Mouse (Mus musculus) embryonic facial prominence, embryonic 10.5 days (tissue): ENCODE results near the gene Ltbp4. TPM values are rescaled to one million over a fixed set of nuclear protein-coding genes. Genes with fewer than 3 reads are reported as not detected.

Experiments used
- DNase-seq: peaks from one replicate; pipeline ENCODE4 v3.0.0-alpha.2; 2017; ENCODE audit warnings: low spot score
- H3K27ac ChIP-seq: fragments of 300-500 bp; sonication (generic); replicated peaks from 2 replicates; pipeline ENCODE4 v1.5.1; 2016; ENCODE audit warnings: mild to moderate bottlenecking
- H3K27me3 ChIP-seq: fragments of 300-500 bp; sonication (generic); replicated peaks from 2 replicates; pipeline ENCODE4 v1.6.1; 2016; ENCODE audit warnings: low read depth, mild to moderate bottlenecking; ENCODE audit not compliant: poor library complexity, severe bottlenecking
- H3K36me3 ChIP-seq: fragments of 300-500 bp; sonication (generic); replicated peaks from 2 replicates; pipeline ENCODE4 v1.6.1; 2016; ENCODE audit warnings: mild to moderate bottlenecking, moderate library complexity
- H3K4me1 ChIP-seq: fragments of 300-500 bp; sonication (generic); 2 replicates; pipeline ENCODE4 v1.6.1; 2016
- H3K4me3 ChIP-seq: fragments of 300-500 bp; sonication (generic); 2 replicates; pipeline ENCODE4 v1.5.1; 2016; ENCODE audit warnings: mild to moderate bottlenecking, moderate library complexity
- H3K9me3 ChIP-seq: fragments of 300-500 bp; sonication (generic); 2 replicates; pipeline ENCODE4 v1.6.1; 2016; ENCODE audit warnings: mild to moderate bottlenecking
- WGBS: fragments of 180-500 bp; shearing (Covaris S2); methylation state at CpG from one replicate; pipeline ENCODE4 v1.1.7; 2016; 5-methylcytosine and 5-hydroxymethylcytosine counted together
- polyA plus RNA-seq: library from polyadenylated mRNA; unstranded; fragments of >200 nt; fragmentation: Nextera tagmentation; extraction: Ambion mirVana; gene quantifications from 2 replicates; pipeline ENCODE4 v1.2.1, GENCODE M21; 2016

Gene Ltbp4
- polyA plus RNA-seq, 1 experiment from 2014 or later: 8.8 TPM

DNA sequence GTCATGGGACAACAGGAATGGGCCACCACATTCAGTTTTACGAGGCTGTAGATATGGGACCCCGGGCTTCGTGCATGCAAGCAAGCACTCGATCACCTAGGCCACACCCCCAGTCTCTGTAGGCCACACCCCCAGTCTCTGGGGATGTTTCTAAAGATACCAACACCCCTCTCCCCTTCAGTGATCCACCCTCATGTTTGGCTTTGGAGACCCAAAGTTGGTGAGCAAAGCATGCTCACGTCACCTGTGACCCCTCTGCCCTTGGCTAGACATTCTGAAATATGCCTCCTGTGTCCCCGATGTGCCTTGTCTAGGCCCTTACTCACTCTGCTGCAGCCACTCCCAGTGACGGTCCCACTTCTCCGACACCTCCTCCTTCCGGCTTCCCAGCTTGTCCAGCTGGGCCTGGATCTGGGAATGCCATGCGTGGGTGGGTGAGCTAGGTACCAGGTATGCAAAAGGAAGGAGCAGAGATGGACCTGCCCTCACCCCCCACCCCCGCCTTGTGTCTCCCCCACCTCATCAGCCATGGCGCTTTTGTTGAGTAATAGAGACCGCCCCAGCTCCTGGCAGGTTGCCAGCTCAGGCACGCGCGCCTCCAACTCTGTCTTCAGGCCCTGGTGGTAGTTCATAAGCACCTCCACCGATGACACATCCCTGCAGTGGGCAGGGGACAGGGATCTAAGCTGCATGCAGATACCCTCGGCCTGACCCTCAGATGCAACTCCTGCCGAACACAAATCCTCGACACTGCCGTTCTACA, 28.8 kb upstream of the Ltbp4 start:
- Histone ChIP-seq H3K27ac (no peak overlapping the region), H3K4me1 (peaks cover 28% of the 10 kb centered on the region), H3K36me3 (no peaks in the 10 kb centered on the region), H3K4me3 (no peak overlapping the region), H3K27me3 (peaks cover 96% of the 10 kb centered on the region), H3K9me3 (peaks cover 6% of the 10 kb centered on the region)
- 43% methylated on average over 21 of the region's 21 CpGs for WGBS
- DNase-seq: no peak

DNA sequence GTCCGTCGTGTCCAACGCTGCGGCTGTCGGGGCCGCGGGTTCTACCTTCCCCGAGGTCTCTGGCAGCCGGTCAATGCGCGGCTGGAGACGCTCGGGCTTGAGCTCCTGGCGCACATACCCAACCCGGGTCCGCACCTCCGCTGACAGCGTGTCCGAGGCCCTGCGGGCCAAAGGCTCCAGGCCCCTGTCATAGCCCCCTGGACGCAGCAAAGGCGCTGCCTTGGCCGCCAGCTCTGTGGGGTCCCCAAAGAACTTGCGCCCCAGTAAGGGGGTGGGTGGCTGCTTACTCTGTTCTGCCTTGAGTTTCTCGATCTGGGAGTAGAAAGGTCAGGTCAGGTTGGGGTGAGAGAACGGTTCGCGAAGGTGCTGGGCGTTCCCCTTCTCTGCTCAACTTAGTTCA, 26.9 kb upstream of the Ltbp4 start:
- DNase-seq: no peak
- 3% methylated on average over 29 of the region's 29 CpGs for WGBS
- Histone ChIP-seq H3K4me1 (peaks cover 36% of the 10 kb centered on the region), H3K27me3 (peaks cover 81% of the 10 kb centered on the region), H3K36me3 (no peaks in the 10 kb centered on the region), H3K27ac (no peak overlapping the region), H3K9me3 (peaks cover 1% of the 10 kb centered on the region; the same call in 1 of the 2 replicates), H3K4me3 (peak overlapping the region; percentile 35)

DNA sequence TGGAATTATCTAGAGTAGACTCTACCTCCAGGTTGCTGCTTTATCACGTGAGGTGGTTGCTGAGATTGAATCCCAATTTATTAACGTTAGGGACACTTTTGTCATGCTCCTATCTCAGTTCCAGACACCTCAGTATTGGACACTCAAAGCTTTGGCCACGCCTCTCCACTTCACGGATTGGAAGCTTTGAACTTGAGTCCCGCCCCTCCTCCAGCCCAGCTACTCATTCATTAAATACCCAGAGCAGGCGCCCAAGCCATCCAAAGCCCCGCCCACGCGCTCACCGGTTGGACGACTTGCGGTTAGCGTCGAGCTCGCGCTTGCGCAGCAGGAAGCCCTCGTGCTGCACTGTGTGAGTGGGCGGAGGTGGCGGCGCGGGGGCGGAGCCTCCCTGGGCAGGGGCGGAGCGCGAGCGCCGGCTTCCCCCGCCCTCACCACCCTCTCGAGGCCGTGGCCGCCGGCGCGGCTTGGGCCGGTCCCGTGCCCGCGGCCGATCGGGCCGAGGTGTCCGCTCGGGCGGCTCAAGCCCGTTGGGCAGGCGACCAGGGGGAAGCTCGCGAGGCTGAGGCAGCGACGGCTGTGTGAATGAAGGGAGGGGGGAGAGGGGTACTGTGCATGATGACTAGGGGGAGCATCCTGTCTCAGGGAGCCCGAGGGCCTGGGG, 23.9 kb upstream of the Ltbp4 start:
- peaks cover 73% of the 10 kb centered on the region for H3K27me3 ChIP-seq
- H3K36me3 ChIP-seq: no peaks in the 10 kb centered on the region
- DNase-seq: peak; percentile 100
- under 1% methylated on average over 52 of the region's 52 CpGs for WGBS
- peaks cover 40% of the 10 kb centered on the region for H3K4me1 ChIP-seq
- H3K27ac ChIP-seq: peak overlapping the region; percentile 63
- H3K4me3 ChIP-seq: peak overlapping the region; percentile 59
- H3K9me3 ChIP-seq: 0 out of 2 replicates have a peak, but pooled peaks cover 5% of the 10 kb centered on the region

DNA sequence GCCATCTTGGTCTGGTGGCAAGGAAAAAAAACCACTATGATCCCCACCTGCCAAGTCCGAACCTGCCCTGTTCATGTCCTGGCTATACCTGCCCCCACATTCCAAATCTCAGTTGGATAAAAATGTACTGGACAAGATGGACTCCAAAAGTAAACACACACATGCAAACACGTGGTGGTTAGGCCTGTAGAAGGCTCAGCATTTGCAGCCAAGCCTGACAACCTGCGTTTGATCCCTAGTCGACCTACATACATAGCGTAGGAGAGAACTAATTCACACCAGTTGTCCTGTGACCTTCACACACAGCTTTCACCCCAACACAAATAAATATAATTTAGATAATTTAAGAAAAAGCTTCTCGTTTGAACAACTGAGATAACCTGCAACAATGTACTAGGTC, 23.3 kb upstream of the Ltbp4 start:
- Histone ChIP-seq H3K27me3 (peaks cover 69% of the 10 kb centered on the region), H3K4me1 (peaks cover 43% of the 10 kb centered on the region), H3K27ac (no peak overlapping the region; the same call in 1 of the 2 replicates), H3K4me3 (peak overlapping the region; percentile 59), H3K36me3 (no peaks in the 10 kb centered on the region), H3K9me3 (0 out of 2 replicates have a peak, but pooled peaks cover 5% of the 10 kb centered on the region)
- no peak for DNase-seq
- 48% methylated on average over 6 of the region's 6 CpGs for WGBS

DNA sequence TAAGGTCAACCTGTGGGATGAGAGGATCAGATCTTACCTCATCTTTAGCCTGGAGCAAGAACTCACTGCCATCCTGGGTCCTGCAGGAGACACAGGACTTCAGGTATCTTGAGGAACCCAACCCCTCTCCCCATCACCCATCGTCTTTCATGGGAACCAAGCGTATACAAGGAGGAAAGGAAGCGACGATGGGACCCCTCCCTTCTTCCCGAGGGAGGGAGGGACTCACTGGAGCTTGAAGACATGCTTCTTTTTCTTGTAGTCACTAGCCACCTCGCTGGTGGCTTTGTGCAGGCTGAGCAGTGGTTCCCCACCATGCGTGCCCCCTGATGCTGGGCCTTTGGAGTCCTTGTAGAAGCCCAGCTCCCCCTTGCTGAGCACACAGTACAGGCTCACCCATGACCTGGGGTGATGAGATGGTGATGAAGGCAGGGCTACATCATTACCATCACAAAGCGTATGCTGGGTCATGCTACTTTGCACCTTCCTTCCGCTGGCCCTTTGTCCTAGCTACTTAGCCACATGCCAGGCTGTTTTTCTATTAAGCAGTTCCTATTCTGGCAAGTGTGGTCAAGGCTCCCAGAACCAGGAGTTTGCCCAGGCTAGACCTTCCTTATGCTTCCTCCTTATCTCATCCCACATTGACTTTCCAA, 22.3 kb upstream of the Ltbp4 start:
- Histone ChIP-seq H3K27me3 (peaks cover 60% of the 10 kb centered on the region), H3K9me3 (0 out of 2 replicates have a peak, but pooled peaks cover 5% of the 10 kb centered on the region), H3K4me1 (peaks cover 50% of the 10 kb centered on the region), H3K4me3 (no peak overlapping the region), H3K36me3 (no peaks in the 10 kb centered on the region), H3K27ac (no peak overlapping the region)
- WGBS: 86% methylated on average over 9 of the region's 9 CpGs
- no peak for DNase-seq

DNA sequence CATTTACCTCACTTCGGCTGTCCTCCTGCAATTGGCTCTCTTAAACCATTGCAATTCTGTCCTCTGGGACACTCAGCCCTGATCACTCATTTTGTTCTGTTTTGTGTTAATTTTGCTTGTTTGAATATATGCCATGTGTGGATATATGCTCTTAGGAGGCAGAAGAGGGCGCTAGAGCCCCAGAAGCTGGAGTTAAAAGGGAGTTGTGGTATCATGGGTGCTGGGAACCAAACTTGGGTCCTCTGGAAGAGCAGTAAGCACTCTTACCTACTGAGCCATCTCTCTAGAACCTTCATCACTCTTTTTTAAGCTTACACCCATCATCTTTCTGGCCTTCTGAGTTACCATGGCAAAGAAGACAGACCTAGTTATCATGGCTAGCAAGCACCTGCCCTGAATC, 21.7 kb upstream of the Ltbp4 start:
- H3K27ac ChIP-seq: no peak overlapping the region
- peaks cover 53% of the 10 kb centered on the region for H3K27me3 ChIP-seq
- 65% methylated on average over 2 of the region's 2 CpGs for WGBS

DNA sequence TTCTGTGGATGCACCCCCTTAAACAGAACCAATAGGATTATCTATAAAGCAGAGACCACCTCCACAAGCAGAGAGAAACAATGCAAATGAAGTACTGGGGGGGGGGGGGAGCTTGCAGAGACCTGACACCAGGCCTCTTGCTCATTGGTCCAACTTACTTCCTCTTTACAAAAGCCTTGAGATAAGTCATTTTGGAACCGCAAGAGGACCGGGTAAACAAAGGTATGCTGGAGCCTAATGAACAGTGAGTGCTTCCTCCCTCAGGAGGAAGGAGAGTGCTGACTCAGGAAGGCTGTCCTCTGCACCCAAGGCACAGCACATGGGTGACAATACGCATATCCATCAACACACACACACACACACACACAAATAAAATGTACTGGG, 20.1 kb upstream of the Ltbp4 start:
- peaks cover 37% of the 10 kb centered on the region for H3K27me3 ChIP-seq
- H3K36me3 ChIP-seq: peaks cover 12% of the 10 kb centered on the region
- 0 out of 2 replicates have a peak, but pooled peaks cover 5% of the 10 kb centered on the region for H3K9me3 ChIP-seq
- peaks cover 48% of the 10 kb centered on the region for H3K4me1 ChIP-seq
- peak overlapping the region; percentile 81; the same call in 1 of the 2 replicates for H3K27ac ChIP-seq
- H3K4me3 ChIP-seq: peak overlapping the region; percentile 81
- 20% methylated on average over 3 of the region's 3 CpGs for WGBS
- DNase-seq: no peak

More for the DNA sequence above, 21.7 kb upstream of the Ltbp4 start:
- peaks cover 51% of the 10 kb centered on the region for H3K4me1 ChIP-seq
- no peaks in the 10 kb centered on the region for H3K36me3 ChIP-seq
- no peak overlapping the region for H3K4me3 ChIP-seq
- 0 out of 2 replicates have a peak, but pooled peaks cover 5% of the 10 kb centered on the region for H3K9me3 ChIP-seq
- DNase-seq: no peak

DNA sequence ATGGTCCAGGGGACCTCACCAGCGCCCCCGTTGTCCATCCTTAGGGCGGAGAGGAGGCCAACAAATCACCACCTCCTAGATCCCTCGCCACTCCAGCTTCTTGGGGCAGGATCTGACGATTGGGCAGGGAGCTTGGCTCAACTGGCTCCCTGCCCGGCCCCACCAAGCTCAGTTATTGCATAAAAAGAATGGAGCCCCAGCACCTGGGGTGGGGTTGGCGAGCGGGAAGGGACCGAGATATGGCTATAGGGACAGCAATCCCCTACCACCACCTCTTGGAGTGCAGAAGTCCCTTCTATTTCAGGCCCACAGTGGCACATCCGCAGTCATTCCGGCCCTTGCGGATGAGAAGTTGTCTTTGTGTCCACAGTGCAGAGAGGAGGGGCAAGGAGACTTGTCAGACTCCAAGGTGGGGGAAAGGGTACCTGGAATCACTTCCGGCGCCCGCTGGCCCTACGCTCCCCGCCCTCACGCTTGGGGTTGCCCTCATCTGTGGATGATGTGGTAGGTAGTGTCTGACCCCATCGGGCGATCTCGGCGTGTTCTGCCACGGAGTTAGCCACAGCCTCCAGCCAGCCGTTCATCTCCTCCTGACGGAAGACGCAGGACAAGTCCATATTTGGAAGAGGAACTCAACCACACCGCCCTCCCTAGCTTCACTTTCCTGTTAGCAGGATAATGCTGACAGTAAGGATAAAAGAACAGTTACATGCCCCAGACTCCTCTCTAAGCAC, 19.5 kb upstream of the Ltbp4 start, which contains the start of gene Gm20479:
Gene Gm20479, minus strand, starts transcription at position 559 of the 734 bp plus-strand sequence.
- 4% methylated on average over 27 of the region's 27 CpGs for WGBS
- peaks cover 17% of the 10 kb centered on the region for H3K36me3 ChIP-seq
- peaks cover 46% of the 10 kb centered on the region for H3K4me1 ChIP-seq
- H3K9me3 ChIP-seq: 0 out of 2 replicates have a peak, but pooled peaks cover 5% of the 10 kb centered on the region
- no peak for DNase-seq
- peak within 1 kb of the TSS; percentile 81 for H3K27ac ChIP-seq
- peak within 1 kb of the TSS; percentile 81 for H3K4me3 ChIP-seq
- H3K27me3 ChIP-seq: peaks cover 31% of the 10 kb centered on the region

DNA sequence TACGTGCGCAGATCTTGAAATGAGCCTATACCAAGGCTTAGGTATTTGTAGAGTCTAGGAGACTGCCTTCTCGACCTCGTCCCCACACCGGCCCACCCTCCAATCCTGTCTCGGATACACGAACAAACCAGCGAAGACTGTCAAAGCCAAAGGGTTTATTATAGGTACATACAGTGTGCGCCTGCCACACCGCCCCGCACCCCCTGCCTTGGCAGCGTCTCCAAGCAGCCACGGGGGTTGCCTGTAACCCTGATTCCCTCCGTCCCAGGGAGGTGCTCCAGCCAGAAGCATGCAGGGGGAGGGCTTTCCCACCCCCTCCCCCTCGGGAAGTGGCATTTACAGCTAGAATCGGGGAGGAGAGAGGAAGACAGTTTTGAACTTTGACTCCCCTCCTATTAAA, 18.8 kb upstream of the Ltbp4 start:
- peak; percentile 49 for DNase-seq
- Histone ChIP-seq H3K36me3 (peaks cover 25% of the 10 kb centered on the region), H3K9me3 (0 out of 2 replicates have a peak, but pooled peaks cover 5% of the 10 kb centered on the region), H3K4me3 (peak overlapping the region; percentile 81), H3K27ac (peak overlapping the region; percentile 81), H3K27me3 (peaks cover 28% of the 10 kb centered on the region), H3K4me1 (peaks cover 39% of the 10 kb centered on the region)
- 2% methylated on average over 16 of the region's 16 CpGs for WGBS

DNA sequence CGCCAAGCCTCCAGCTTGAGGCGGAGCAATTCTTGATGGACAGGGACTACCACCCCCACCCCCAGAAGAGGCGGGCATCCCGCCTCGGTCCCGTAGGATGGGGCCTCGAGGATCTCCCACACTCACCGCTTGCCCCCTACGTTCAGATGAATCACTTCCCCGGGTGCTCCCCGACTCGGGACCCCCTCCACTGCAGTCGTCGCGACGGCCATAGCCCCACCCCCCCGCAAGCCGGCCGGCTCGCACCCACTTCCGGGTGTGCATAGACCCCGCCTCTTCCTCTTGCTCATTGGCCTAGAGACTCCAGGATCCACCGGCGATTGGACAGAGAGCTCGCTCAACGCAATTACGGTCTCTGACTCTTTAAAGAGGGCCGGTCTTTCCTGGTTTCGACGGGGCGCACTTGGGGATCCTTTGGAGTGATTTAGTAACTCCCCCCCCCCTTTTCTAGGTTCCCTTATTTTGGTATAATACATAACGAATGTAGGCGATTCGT, 18.3 kb upstream of the Ltbp4 start, which contains the start of gene Shkbp1:
Gene Shkbp1, minus strand, starts transcription at position 275 of the 496 bp plus-strand sequence.
- Histone ChIP-seq H3K36me3 (peaks cover 28% of the 10 kb centered on the region), H3K9me3 (0 out of 2 replicates have a peak, but pooled peaks cover 5% of the 10 kb centered on the region), H3K4me3 (peak within 1 kb of the TSS; percentile 81), H3K27me3 (peaks cover 28% of the 10 kb centered on the region), H3K4me1 (peaks cover 34% of the 10 kb centered on the region), H3K27ac (peak within 1 kb of the TSS; percentile 81)
- WGBS: under 1% methylated on average over 34 of the region's 34 CpGs
- DNase-seq: peak; percentile 92

DNA sequence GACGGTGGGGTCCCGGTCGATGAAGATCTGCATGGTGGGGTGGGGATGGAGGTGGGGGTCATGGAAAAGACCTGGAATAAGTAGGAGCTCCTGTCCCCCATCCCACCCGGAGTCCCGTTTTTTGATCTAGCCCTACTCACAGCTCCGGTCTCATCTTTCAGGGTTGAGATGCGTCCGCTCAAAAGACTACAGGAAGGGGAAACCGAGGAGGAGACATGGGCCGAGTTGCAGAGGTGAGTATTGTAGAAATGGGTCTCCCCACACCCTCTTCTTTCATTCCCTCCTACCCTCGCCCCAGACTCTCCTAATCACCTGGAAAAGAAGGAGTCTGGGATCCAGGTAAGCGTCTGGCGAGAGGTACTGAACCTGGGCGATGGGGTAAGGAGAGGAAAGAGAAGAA, 17.8 kb upstream of the Ltbp4 start:
- H3K4me3 ChIP-seq: peak overlapping the region; percentile 81
- peak overlapping the region; percentile 81 for H3K27ac ChIP-seq
- H3K27me3 ChIP-seq: peaks cover 28% of the 10 kb centered on the region
- peaks cover 31% of the 10 kb centered on the region for H3K4me1 ChIP-seq
- 6% methylated on average over 14 of the region's 14 CpGs for WGBS
- H3K9me3 ChIP-seq: 0 out of 2 replicates have a peak, but pooled peaks cover 5% of the 10 kb centered on the region
- DNase-seq: no peak
- peaks cover 33% of the 10 kb centered on the region for H3K36me3 ChIP-seq
